In the genomic region with DNA sequence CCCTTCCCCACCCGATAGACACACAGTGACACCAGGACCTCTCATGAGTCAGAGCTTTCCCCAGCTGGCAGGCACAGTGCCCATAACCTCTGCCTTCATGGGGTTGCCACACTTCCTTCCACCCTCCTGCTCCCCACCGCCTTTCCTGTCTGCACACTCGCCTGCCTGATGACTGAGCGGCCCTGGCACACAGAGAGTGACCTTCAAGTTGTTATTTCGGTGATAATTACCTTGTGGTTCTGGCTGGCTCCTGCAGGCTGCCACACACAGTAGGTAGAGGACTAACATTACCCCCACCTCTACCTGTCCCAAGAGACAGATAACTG, we compare ENCODE assay signal across 8 mouse cellular contexts. TPM values are rescaled to one million over a fixed set of nuclear protein-coding genes. Genes with fewer than 3 reads are reported as not detected.
DNase-seq lines count a peak whose midpoint lies in the region; ATAC-seq lines count a peak whose summit lies in the region.

No protein-coding gene starts in this region.

- H3K4me2 ChIP-seq in heart, embryonic 12.5 days: no peak overlapping the region
- no peak overlapping the region for H3K4me2 ChIP-seq in liver, embryonic 11.5 days
- H3K4me2 ChIP-seq in hindbrain, embryonic 12.5 days (replicated peaks): no peak overlapping the region

- 29% methylated on average over 5 of the region's 5 CpGs for WGBS in heart, embryonic 12.5 days
- 30% methylated on average over 5 of the region's 5 CpGs for WGBS in liver, embryonic 11.5 days
- 67% methylated on average over 5 of the region's 5 CpGs for WGBS in hindbrain, embryonic 12.5 days

- H3K27ac ChIP-seq in heart, embryonic 12.5 days (ENCODE audit: poor library complexity, severe bottlenecking): no peak overlapping the region
- H3K27ac ChIP-seq in liver, embryonic 11.5 days (ENCODE audit: low read depth, low read length): no peak overlapping the region
- H3K27ac ChIP-seq in hindbrain, embryonic 12.5 days: no peak overlapping the region

- peaks cover 3% of the 10 kb centered on the region; the same call in 1 of the 2 replicates for H3K9me3 ChIP-seq in heart, embryonic 12.5 days (replicated peaks)
- H3K9me3 ChIP-seq in liver, embryonic 11.5 days (ENCODE audit: control insufficient read depth, low read length): no peaks in the 10 kb centered on the region
- no peaks in the 10 kb centered on the region for H3K9me3 ChIP-seq in hindbrain, embryonic 12.5 days (replicated peaks)

- peak; percentile 64 to 66 for DNase-seq in adrenal gland, adult 18-20 months (ENCODE audit: low spot score in 2 of 2)
- no peak for DNase-seq in liver, embryonic 11.5 days (ENCODE audit: low spot score)
- DNase-seq in urinary bladder, postnatal 25 days (ENCODE audit: low spot score): peak; percentile 65

- no peaks in the 10 kb centered on the region for H3K36me3 ChIP-seq in heart, embryonic 12.5 days
- no peaks in the 10 kb centered on the region for H3K36me3 ChIP-seq in liver, embryonic 11.5 days (ENCODE audit: control insufficient read depth, insufficient read depth, low read length)
- H3K36me3 ChIP-seq in hindbrain, embryonic 12.5 days: no peaks in the 10 kb centered on the region

- no peak overlapping the region for H3K4me3 ChIP-seq in heart, embryonic 12.5 days
- no peak overlapping the region for H3K4me3 ChIP-seq in liver, embryonic 11.5 days (ENCODE audit: low read depth, low read length)
- H3K4me3 ChIP-seq in hindbrain, embryonic 12.5 days: no peak overlapping the region

- no peaks in the 10 kb centered on the region for H3K27me3 ChIP-seq in heart, embryonic 12.5 days (replicated peaks)
- no peaks in the 10 kb centered on the region for H3K27me3 ChIP-seq in liver, embryonic 11.5 days (replicated peaks; ENCODE audit: control insufficient read depth, insufficient read depth, low read length)
- H3K27me3 ChIP-seq in hindbrain, embryonic 12.5 days: no peaks in the 10 kb centered on the region

- H3K4me1 ChIP-seq in heart, embryonic 12.5 days (replicated peaks): peaks cover 10% of the 10 kb centered on the region
- H3K4me1 ChIP-seq in liver, embryonic 11.5 days (replicated peaks; ENCODE audit: control insufficient read depth, insufficient read depth, low read length): peaks cover 13% of the 10 kb centered on the region
- no peaks in the 10 kb centered on the region for H3K4me1 ChIP-seq in hindbrain, embryonic 12.5 days

- ATAC-seq in CD4-positive, CD25-positive, alpha-beta regulatory T cell, adult 4 months: peak; percentile 85
- ATAC-seq in heart, embryonic 12.5 days (ENCODE audit: insufficient number of reproducible peaks, low FRiP score): 0 out of 2 replicates have a peak, but pooled peaks have one; percentile 39
- ATAC-seq in liver, embryonic 11.5 days (replicated peaks; ENCODE audit: low FRiP score): 0 out of 2 replicates have a peak, but pooled peaks have one; percentile 36
- peak; percentile 94 for ATAC-seq in neutrophil, adult 5-6 weeks (ENCODE audit: extremely low read depth, insufficient number of reproducible peaks, low FRiP score, poor library complexity, severe bottlenecking)
- no peak for ATAC-seq in hindbrain, embryonic 12.5 days (ENCODE audit: low FRiP score)
- no peak for ATAC-seq in cerebellum, adult (ENCODE audit: insufficient number of reproducible peaks, low FRiP score, low TSS enrichment)

- no peak overlapping the region for H3K9ac ChIP-seq in heart, embryonic 12.5 days
- H3K9ac ChIP-seq in liver, embryonic 11.5 days (ENCODE audit: low read depth, low read length): no peak overlapping the region
- no peak overlapping the region for H3K9ac ChIP-seq in hindbrain, embryonic 12.5 days

RNA-seq across cellular contexts. Expression of gene Adipor2, which starts 21.2 kb away (rescaled TPM):
- polyA plus RNA-seq in CD4-positive, CD25-positive, alpha-beta regulatory T cell, adult 4 months (2017; shearing (Covaris generic)): 10 to 100 TPM in 1 of 2 experiments, 1 to 10 TPM in 1; 7.7 to 10.3 TPM
- total RNA-seq in adrenal gland, adult 18-20 months (2021): 100 to 1,000 TPM; 191 to 229 TPM
- polyA plus RNA-seq in heart, embryonic 12.5 days (2016; fragmentation: Nextera tagmentation; extraction: Ambion mirVana): 27.8 and 30.2 TPM in 2 replicates
- polyA plus RNA-seq in liver, embryonic 11.5 days (2014; fragmentation: Nextera tagmentation; extraction: Ambion mirVana): 15.8 and 16.5 TPM in 2 replicates
- total RNA-seq in neutrophil, adult 5-6 weeks (2017): 117 and 122 TPM in 2 replicates
- polyA plus RNA-seq in hindbrain, embryonic 12.5 days (2016; fragmentation: Nextera tagmentation; extraction: Ambion mirVana): 35.0 and 37.0 TPM in 2 replicates

Comparison
In these comparisons a context has a peak if more than half of its experiments do, and no peak if none do; other contexts are left out.
1. ATAC-seq: peak in CD4-positive, CD25-positive, alpha-beta regulatory T cell, adult 4 months (single experiment), heart, embryonic 12.5 days (single experiment), liver, embryonic 11.5 days (single experiment) and neutrophil, adult 5-6 weeks (single experiment); none in hindbrain, embryonic 12.5 days (single experiment) and cerebellum, adult (single experiment).